Comparison of ENCODE assay signal across 22 mouse cellular contexts in the genomic region with DNA sequence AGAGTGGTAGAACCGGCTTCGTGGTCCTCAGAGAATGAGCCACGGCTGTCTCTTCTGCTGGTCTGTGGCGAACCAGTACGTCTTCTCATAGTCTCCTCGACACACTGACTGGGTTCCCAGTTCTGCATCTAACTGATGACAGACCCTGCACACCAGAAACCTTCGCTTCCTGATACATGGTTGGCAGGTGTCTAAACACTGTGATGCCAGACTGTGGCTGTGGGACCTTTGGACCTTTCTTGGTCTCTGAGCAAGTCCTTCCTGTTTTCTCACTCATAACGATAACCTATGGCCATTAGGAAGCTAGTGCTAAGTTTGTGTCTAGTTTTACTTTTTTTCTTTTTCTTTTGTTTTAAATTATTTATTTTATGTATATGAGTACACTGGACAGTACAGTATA. TPM values are rescaled to one million over a fixed set of nuclear protein-coding genes. Genes with fewer than 3 reads are reported as not detected.
DNase-seq lines count a peak whose midpoint lies in the region; ATAC-seq lines count a peak whose summit lies in the region.
"Had no signal": no experiment of that assay in that cellular context is flagged by ENCODE, and none has a peak within 500 bp of the region (broad histone marks: within the 10 kb centered on the region; RNA-seq: fewer than 3 reads in every experiment).

No protein-coding gene starts in this region.

- H3K4me1 ChIP-seq in forebrain, embryonic 11.5 days (replicated peaks; ENCODE audit: control insufficient read depth, insufficient read depth, low read length) = peaks cover 2% of the 10 kb centered on the region; the same call in 1 of the 2 replicates
- H3K4me1 ChIP-seq in forebrain, embryonic 10.5 days = peaks cover 36% of the 10 kb centered on the region
- H3K4me1 ChIP-seq in stomach, embryonic 15.5 days = peaks cover 29% of the 10 kb centered on the region

- ATAC-seq in forebrain, embryonic 11.5 days (replicated peaks; ENCODE audit: low FRiP score) = no peak
- no peak for ATAC-seq in stomach, embryonic 15.5 days (ENCODE audit: insufficient read depth, low FRiP score, low read depth)
- ATAC-seq in megakaryocyte progenitor cell, adult 5-6 weeks (replicated peaks; ENCODE audit: poor library complexity) = no peak
- ATAC-seq: CD4-positive, CD25-positive, alpha-beta regulatory T cell, adult 4 months; forebrain, embryonic 15.5 days had no signal

- H3K9me3 ChIP-seq in forebrain, embryonic 11.5 days (ENCODE audit: control insufficient read depth, low read length) = no peaks in the 10 kb centered on the region
- no peaks in the 10 kb centered on the region for H3K9me3 ChIP-seq in forebrain, embryonic 10.5 days
- no peaks in the 10 kb centered on the region for H3K9me3 ChIP-seq in stomach, embryonic 15.5 days
- H3K9me3 ChIP-seq: embryonic facial prominence, embryonic 10.5 days; forebrain, embryonic 15.5 days; G1E; heart, embryonic 10.5 days; hindbrain, embryonic 12.5 days had no signal

- DNase-seq in forebrain, embryonic 11.5 days (ENCODE audit: low spot score) = peak; percentile 42
- DNase-seq in forebrain, embryonic 10.5 days (ENCODE audit: extremely low spot score, low spot score) = no peak
- DNase-seq in urinary bladder, postnatal 14 days (ENCODE audit: low spot score) = peak; percentile 54
- no peak for DNase-seq in urinary bladder, postnatal 10 days (ENCODE audit: low spot score)
- DNase-seq in frontal cortex, postnatal 36 days (ENCODE audit: low spot score in 2 of 2) = no peak
- DNase-seq: adrenal gland, adult 8-10 months; adrenal gland, postnatal 36 days; B cell, adult 2 months; cerebellum, adult 2 months; cerebellum, postnatal 10 days; gastrocnemius, postnatal 14 days; heart, adult 11 months; heart, postnatal 10 days; heart, postnatal 4 days had no signal

- WGBS in forebrain, embryonic 11.5 days = 95% methylated on average over 8 of the region's 8 CpGs
- 94% methylated on average over 8 of the region's 8 CpGs for WGBS in forebrain, embryonic 10.5 days
- 80% methylated on average over 8 of the region's 8 CpGs for WGBS in stomach, embryonic 15.5 days

- H3K27me3 ChIP-seq in forebrain, embryonic 11.5 days (ENCODE audit: control insufficient read depth, insufficient read depth, low read length) = no peaks in the 10 kb centered on the region
- peaks cover 57% of the 10 kb centered on the region for H3K27me3 ChIP-seq in forebrain, embryonic 10.5 days (ENCODE audit: poor library complexity, severe bottlenecking)
- no peaks in the 10 kb centered on the region for H3K27me3 ChIP-seq in stomach, embryonic 15.5 days (replicated peaks)
- H3K27me3 ChIP-seq: forebrain, embryonic 15.5 days had no signal

- H3K36me3 ChIP-seq in forebrain, embryonic 11.5 days (ENCODE audit: control insufficient read depth, insufficient read depth, low read length) = no peaks in the 10 kb centered on the region
- no peaks in the 10 kb centered on the region for H3K36me3 ChIP-seq in forebrain, embryonic 10.5 days (replicated peaks)
- H3K36me3 ChIP-seq in stomach, embryonic 15.5 days = no peaks in the 10 kb centered on the region; the same call in 1 of the 2 replicates
- H3K36me3 ChIP-seq: embryonic facial prominence, embryonic 10.5 days; heart, embryonic 10.5 days had no signal

- no peak overlapping the region for H3K4me2 ChIP-seq in forebrain, embryonic 11.5 days (ENCODE audit: low read depth, low read length, severe bottlenecking)
- no peak overlapping the region for H3K4me2 ChIP-seq in stomach, embryonic 15.5 days
- H3K4me2 ChIP-seq: forebrain, embryonic 15.5 days had no signal

- H3K4me3 ChIP-seq in forebrain, embryonic 11.5 days (ENCODE audit: low read depth, low read length) = no peak overlapping the region
- no peak overlapping the region for H3K4me3 ChIP-seq in forebrain, embryonic 10.5 days
- no peak overlapping the region for H3K4me3 ChIP-seq in stomach, embryonic 15.5 days (replicated peaks)
- H3K4me3 ChIP-seq: forebrain, embryonic 15.5 days; hindbrain, embryonic 12.5 days had no signal

- no peak overlapping the region for H3K27ac ChIP-seq in forebrain, embryonic 11.5 days (ENCODE audit: low read depth, low read length)
- no peak overlapping the region for H3K27ac ChIP-seq in forebrain, embryonic 10.5 days
- peak overlapping the region; percentile 48; the same call in 1 of the 2 replicates for H3K27ac ChIP-seq in stomach, embryonic 15.5 days
- H3K27ac ChIP-seq: forebrain, embryonic 15.5 days; heart, embryonic 10.5 days; hindbrain, embryonic 12.5 days had no signal

- H3K9ac ChIP-seq in forebrain, embryonic 11.5 days (ENCODE audit: low read length) = no peak overlapping the region
- H3K9ac ChIP-seq in stomach, embryonic 15.5 days = no peak overlapping the region
- H3K9ac ChIP-seq: forebrain, embryonic 15.5 days; hindbrain, embryonic 12.5 days had no signal

RNA-seq across cellular contexts. Expression of a gene that starts 12.5 kb away (rescaled TPM):
- 9.3 and 10.3 TPM in 2 replicates for polyA plus RNA-seq in forebrain, embryonic 11.5 days (2014; fragmentation: Nextera tagmentation; extraction: Ambion mirVana)
- 5.9 and 6.7 TPM in 2 replicates for polyA plus RNA-seq in forebrain, embryonic 10.5 days (2016; fragmentation: Nextera tagmentation; extraction: Ambion mirVana)
- polyA plus RNA-seq in stomach, embryonic 15.5 days (2015; fragmentation: Nextera tagmentation; extraction: Ambion mirVana) = 22.3 and 25.1 TPM in 2 replicates
- 32.7 and 43.1 TPM in 2 replicates for total RNA-seq in megakaryocyte progenitor cell, adult 5-6 weeks (2015)
- total RNA-seq in megakaryocyte progenitor cell, adult 5-6 weeks (2017) = 25.9 and 39.4 TPM in 2 replicates

RNA-seq across cellular contexts. Expression of a gene that starts 23.5 kb away (rescaled TPM):
- polyA plus RNA-seq in forebrain, embryonic 11.5 days (2014; fragmentation: Nextera tagmentation; extraction: Ambion mirVana) = 22.6 and 23.1 TPM in 2 replicates
- 17.9 and 20.0 TPM in 2 replicates for polyA plus RNA-seq in forebrain, embryonic 10.5 days (2016; fragmentation: Nextera tagmentation; extraction: Ambion mirVana)
- polyA plus RNA-seq in stomach, embryonic 15.5 days (2015; fragmentation: Nextera tagmentation; extraction: Ambion mirVana) = 15.7 and 16.0 TPM in 2 replicates
- 10.3 and 11.1 TPM in 2 replicates for total RNA-seq in megakaryocyte progenitor cell, adult 5-6 weeks (2015)
- total RNA-seq in megakaryocyte progenitor cell, adult 5-6 weeks (2017) = 16.2 and 17.9 TPM in 2 replicates

RNA-seq across cellular contexts. Expression of a gene that starts 38.3 kb away (rescaled TPM):
- 141 and 158 TPM in 2 replicates for polyA plus RNA-seq in forebrain, embryonic 11.5 days (2014; fragmentation: Nextera tagmentation; extraction: Ambion mirVana)
- 177 and 181 TPM in 2 replicates for polyA plus RNA-seq in forebrain, embryonic 10.5 days (2016; fragmentation: Nextera tagmentation; extraction: Ambion mirVana)
- 115 and 118 TPM in 2 replicates for polyA plus RNA-seq in stomach, embryonic 15.5 days (2015; fragmentation: Nextera tagmentation; extraction: Ambion mirVana)
- 161 and 165 TPM in 2 replicates for total RNA-seq in megakaryocyte progenitor cell, adult 5-6 weeks (2015)
- 121 and 129 TPM in 2 replicates for total RNA-seq in megakaryocyte progenitor cell, adult 5-6 weeks (2017)

Comparison
In these comparisons a context has a peak if more than half of its experiments do, and no peak if none do; other contexts are left out.
1. DNase-seq: peak in forebrain, embryonic 11.5 days (single experiment) and urinary bladder, postnatal 14 days (single experiment); none in forebrain, embryonic 10.5 days (single experiment), urinary bladder, postnatal 10 days (single experiment) and frontal cortex, postnatal 36 days (0 of 2).